In the genomic region with DNA sequence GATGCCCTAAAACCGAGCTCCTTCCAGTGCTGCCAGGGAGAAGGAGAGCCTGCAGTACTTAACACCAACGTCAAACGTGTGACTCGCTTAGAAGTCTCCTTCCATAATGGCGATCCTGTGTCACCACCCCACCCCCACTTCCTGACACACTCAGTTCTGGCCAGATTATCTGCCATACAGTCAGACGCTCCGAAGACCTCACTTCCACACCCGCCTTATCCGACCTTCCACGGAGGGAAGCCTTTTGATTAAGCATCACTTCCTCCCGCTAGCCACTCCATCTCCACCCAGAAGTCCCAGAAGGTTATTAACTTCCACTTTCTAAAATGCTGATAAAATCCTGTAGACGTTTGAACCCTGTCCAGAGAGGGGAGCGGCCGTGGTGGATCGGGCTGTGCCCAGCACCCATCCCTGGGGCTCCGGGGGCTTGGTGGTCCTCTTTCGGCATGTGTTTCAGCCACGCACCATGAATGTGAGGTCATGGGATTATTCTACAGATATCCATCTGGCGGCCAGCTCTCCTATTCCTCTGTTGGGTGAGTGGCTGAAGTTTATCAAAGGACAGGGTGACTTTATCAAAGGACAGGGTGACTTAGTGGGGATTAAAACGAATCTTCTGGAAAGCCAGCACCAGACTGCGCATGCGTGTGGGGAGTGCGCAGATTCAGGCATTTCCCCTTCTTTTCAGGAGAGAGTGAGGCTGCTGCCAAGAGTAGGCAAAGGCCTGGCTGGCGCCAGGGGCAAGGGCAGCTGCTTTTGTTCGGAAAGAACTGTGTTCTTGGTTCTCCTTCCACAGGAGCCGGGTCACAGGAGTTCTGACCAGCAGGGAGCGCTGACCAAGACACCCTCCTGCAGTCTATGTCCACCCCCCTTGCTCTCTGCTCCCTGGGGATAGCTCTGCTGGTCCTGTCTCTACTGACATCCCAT, we compare ENCODE assay signal across 8 mouse cellular contexts. TPM values are rescaled to one million over a fixed set of nuclear protein-coding genes. Genes with fewer than 3 reads are reported as not detected.
DNase-seq lines count a peak whose midpoint lies in the region; ATAC-seq lines count a peak whose summit lies in the region.
"Had no signal": no experiment of that assay in that cellular context is flagged by ENCODE, and none has a peak within 500 bp of the region (broad histone marks: within the 10 kb centered on the region; RNA-seq: fewer than 3 reads in every experiment).

No protein-coding gene starts in this region.

- peak overlapping the region; percentile 23; the same call in 1 of the 2 replicates for H3K9ac ChIP-seq in liver, embryonic 12.5 days

- H3K4me3 ChIP-seq in liver, embryonic 12.5 days: peak overlapping the region; percentile 10; the same call in 1 of the 2 replicates
- H3K4me3 ChIP-seq: left cerebral cortex, adult 2 months had no signal

- peak overlapping the region; percentile 57 for H3K4me2 ChIP-seq in liver, embryonic 12.5 days

- H3K27me3 ChIP-seq in liver, embryonic 12.5 days (replicated peaks): 0 out of 2 replicates have a peak, but pooled peaks cover 3% of the 10 kb centered on the region

- no peaks in the 10 kb centered on the region for H3K36me3 ChIP-seq in liver, embryonic 12.5 days

- peaks cover 22% of the 10 kb centered on the region for H3K4me1 ChIP-seq in liver, embryonic 12.5 days

- ATAC-seq in granulocyte monocyte progenitor cell, adult 5-6 weeks (replicated peaks; ENCODE audit: poor library complexity, severe bottlenecking): peak; percentile 69
- peak; percentile 53; the same call in 1 of the 2 replicates for ATAC-seq in liver, embryonic 12.5 days

- 21% methylated on average over 27 of the region's 27 CpGs for WGBS in liver, embryonic 12.5 days (ENCODE audit: insufficient replicate concordance)

- DNase-seq in right cerebral cortex, adult 18-20 months: peak; percentile 14
- no peak for DNase-seq in right cerebral cortex, postnatal 14 days
- peak; percentile 48 for DNase-seq in kidney, postnatal 14 days
- no peak for DNase-seq in retina, embryonic 14.5 days (ENCODE audit: low spot score)
- no peak for DNase-seq in urinary bladder, adult 18-20 months (ENCODE audit: low spot score in 2 of 2)

- no peak overlapping the region for H3K27ac ChIP-seq in liver, embryonic 12.5 days
- H3K27ac ChIP-seq: left cerebral cortex, adult 2 months had no signal

- no peaks in the 10 kb centered on the region for H3K9me3 ChIP-seq in liver, embryonic 12.5 days (replicated peaks)

RNA-seq across cellular contexts. Expression of a gene that starts 43.1 kb away (rescaled TPM):
- total RNA-seq in granulocyte monocyte progenitor cell, adult 5-6 weeks (2014; fragmentation: Nextera tagmentation): not detected in 2 replicates
- not detected in 2 replicates for total RNA-seq in granulocyte monocyte progenitor cell, adult 5-6 weeks (2017)
- polyA plus RNA-seq in liver, embryonic 12.5 days (2016; fragmentation: Nextera tagmentation; extraction: Ambion mirVana): 0.35 and 0.41 TPM in 2 replicates

RNA-seq across cellular contexts. Expression of a gene that starts 54.9 kb away (rescaled TPM):
- total RNA-seq in granulocyte monocyte progenitor cell, adult 5-6 weeks (2014; fragmentation: Nextera tagmentation): not detected in 2 replicates
- not detected in 2 replicates for total RNA-seq in granulocyte monocyte progenitor cell, adult 5-6 weeks (2017)
- polyA plus RNA-seq in liver, embryonic 12.5 days (2016; fragmentation: Nextera tagmentation; extraction: Ambion mirVana): 0.94 and 1.2 TPM in 2 replicates

Comparison
In these comparisons a context has a peak if more than half of its experiments do, and no peak if none do; other contexts are left out.
1. DNase-seq: peak in right cerebral cortex, adult 18-20 months (single experiment) and kidney, postnatal 14 days (single experiment); none in right cerebral cortex, postnatal 14 days (single experiment), retina, embryonic 14.5 days (single experiment) and urinary bladder, adult 18-20 months (0 of 2).